Mouse (Mus musculus): ENCODE data around the gene Lbx1. TPM values are rescaled to one million over a fixed set of nuclear protein-coding genes. Genes with fewer than 3 reads are reported as not detected.

Lbx1 gene
- polyA plus RNA-seq, 1 experiment from 2014 or later: 0.49 TPM

DNA sequence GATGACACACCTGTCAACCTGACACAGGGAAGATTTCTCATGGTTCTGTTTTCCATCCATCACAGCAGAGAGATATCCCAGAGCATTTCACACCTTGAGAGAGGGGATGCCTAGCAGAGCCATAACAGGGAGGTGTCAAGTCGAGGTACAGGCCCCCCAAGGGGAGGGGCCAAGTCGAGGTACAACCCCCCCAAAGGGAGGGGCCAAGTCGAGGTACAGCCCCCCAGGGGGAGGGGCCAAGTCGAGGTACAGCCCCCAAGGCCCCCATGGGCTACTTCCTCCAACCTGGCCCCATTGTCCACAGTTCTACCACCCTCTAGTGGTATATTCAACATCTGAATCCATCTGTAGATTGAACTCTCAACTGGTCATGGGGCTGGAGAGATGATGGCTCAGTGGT lies 41.0 kb downstream of the Lbx1 start:
- WGBS: 36% methylated on average over 4 of the region's 4 CpGs
- DNase-seq: no peak
- ATAC-seq (ENCODE audit: low FRiP score, low TSS enrichment): no peak
- no peak overlapping the region for H3K9ac ChIP-seq (replicated peaks; ENCODE audit: low read length)
- no peaks in the 10 kb centered on the region for H3K4me1 ChIP-seq (ENCODE audit: control insufficient read depth, insufficient read depth, low read length)
- H3K4me3 ChIP-seq (replicated peaks; ENCODE audit: low read depth, low read length): no peak overlapping the region
- H3K27ac ChIP-seq (replicated peaks; ENCODE audit: low read depth, low read length): no peak overlapping the region
- no peaks in the 10 kb centered on the region for H3K9me3 ChIP-seq (ENCODE audit: control insufficient read depth, low read length)
- no peaks in the 10 kb centered on the region for H3K36me3 ChIP-seq (ENCODE audit: control insufficient read depth, insufficient read depth, low read length)
- no peak overlapping the region for H3K4me2 ChIP-seq (ENCODE audit: low read length)
- no peaks in the 10 kb centered on the region for H3K27me3 ChIP-seq (ENCODE audit: control insufficient read depth, insufficient read depth, low read length)

Other genes starting within 250 kb of the Lbx1 start
- gene Sema4g, start 246.7 kb downstream of the Lbx1 start, polyA plus RNA-seq (2014; fragmentation: Nextera tagmentation; extraction: Ambion mirVana): 17.6 and 18.6 TPM in 2 replicates
- 9.7 and 10.3 TPM in 2 replicates for gene Twnk, start 230.1 kb downstream of the Lbx1 start, polyA plus RNA-seq (2014; fragmentation: Nextera tagmentation; extraction: Ambion mirVana)
- gene Mrpl43, start 229.4 kb downstream of the Lbx1 start, polyA plus RNA-seq (2014; fragmentation: Nextera tagmentation; extraction: Ambion mirVana): 77.8 and 92.4 TPM in 2 replicates
- gene Lzts2, start 221.4 kb downstream of the Lbx1 start, polyA plus RNA-seq (2014; fragmentation: Nextera tagmentation; extraction: Ambion mirVana): 16.1 and 21.5 TPM in 2 replicates
- gene Pdzd7, start 190.1 kb downstream of the Lbx1 start, polyA plus RNA-seq (2014; fragmentation: Nextera tagmentation; extraction: Ambion mirVana): 2.4 and 2.8 TPM in 2 replicates
- 71.1 and 72.7 TPM in 2 replicates for gene Sfxn3, start 188.3 kb downstream of the Lbx1 start, polyA plus RNA-seq (2014; fragmentation: Nextera tagmentation; extraction: Ambion mirVana)
- gene Kazald1, start 160.6 kb downstream of the Lbx1 start, polyA plus RNA-seq (2014; fragmentation: Nextera tagmentation; extraction: Ambion mirVana): 0.72 and 1.4 TPM in 2 replicates
- gene Tlx1, start 85.1 kb downstream of the Lbx1 start, polyA plus RNA-seq (2014; fragmentation: Nextera tagmentation; extraction: Ambion mirVana): not detected in 2 replicates
- gene Btrc, start 127.9 kb upstream of the Lbx1 start, polyA plus RNA-seq (2014; fragmentation: Nextera tagmentation; extraction: Ambion mirVana): 55.2 and 62.6 TPM in 2 replicates

All from midbrain, embryonic 14.5 days (tissue).